Mouse (Mus musculus) CD4-positive, CD25-positive, alpha-beta regulatory T cell (primary cell): Measurements from ENCODE around the gene Clk4. TPM values are rescaled to one million over a fixed set of nuclear protein-coding genes. Genes with fewer than 3 reads are reported as not detected.

ENCODE experiments used
- polyA plus RNA-seq: library from polyadenylated mRNA; unstranded; fragments of 100-300 nt; shearing (Covaris generic); gene quantifications from one replicate; pipeline ENCODE4 v1.2.1, GENCODE M21; 2017

Clk4 gene
- 217 TPM for polyA plus RNA-seq

DNA sequence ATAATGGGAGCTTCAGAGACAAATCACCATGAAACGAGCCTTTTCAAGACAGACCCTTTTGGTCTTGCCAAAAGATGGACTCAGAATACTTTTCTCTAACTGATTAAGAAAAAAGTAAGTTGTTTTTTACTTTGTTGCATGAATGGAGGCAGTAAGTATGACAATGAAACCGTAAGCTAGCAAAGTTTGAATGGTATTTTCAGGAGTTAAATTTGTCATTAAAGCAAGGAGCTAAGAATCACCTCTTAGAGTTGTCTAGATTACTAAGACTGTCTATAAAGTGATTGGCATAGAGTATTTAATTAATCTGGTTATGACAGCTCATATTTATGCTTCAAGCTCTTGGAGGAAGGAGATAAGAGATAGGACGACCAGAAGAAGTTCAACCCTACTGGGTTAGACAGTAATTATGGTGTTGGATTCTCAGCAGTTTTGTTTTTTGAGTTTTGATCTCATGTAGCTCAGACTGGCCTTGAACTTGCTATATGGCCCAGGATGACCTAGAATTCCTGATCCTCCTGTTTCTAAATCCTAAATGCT is at the start of gene Clk4:
Gene Clk4 (plus strand): TSS at position 51 of the 540 bp plus-strand sequence.

DNA sequence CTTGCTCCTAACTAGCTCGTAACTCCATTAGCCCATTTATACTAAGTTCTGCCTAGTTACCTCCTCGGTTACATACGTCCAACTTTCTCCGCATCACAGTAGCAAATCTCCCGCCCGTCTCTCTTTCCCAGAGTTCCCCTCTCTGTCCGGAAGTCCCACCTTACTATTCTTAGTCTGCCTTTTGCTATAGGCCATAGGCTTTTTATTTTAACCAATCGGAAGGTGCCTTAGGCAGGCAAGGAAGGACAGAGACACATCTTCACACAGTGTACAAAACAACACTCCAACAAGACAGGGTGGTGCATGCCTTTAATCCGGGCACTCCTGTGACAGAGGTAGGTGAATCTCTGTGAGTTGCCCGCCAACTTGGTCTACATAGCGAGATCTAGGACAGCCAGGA is 41.2 kb upstream of the Clk4 start, which contains the start of gene Gm12569:
Gene Gm12569 (plus strand): TSS at position 166 of the 400 bp plus-strand sequence.

DNA sequence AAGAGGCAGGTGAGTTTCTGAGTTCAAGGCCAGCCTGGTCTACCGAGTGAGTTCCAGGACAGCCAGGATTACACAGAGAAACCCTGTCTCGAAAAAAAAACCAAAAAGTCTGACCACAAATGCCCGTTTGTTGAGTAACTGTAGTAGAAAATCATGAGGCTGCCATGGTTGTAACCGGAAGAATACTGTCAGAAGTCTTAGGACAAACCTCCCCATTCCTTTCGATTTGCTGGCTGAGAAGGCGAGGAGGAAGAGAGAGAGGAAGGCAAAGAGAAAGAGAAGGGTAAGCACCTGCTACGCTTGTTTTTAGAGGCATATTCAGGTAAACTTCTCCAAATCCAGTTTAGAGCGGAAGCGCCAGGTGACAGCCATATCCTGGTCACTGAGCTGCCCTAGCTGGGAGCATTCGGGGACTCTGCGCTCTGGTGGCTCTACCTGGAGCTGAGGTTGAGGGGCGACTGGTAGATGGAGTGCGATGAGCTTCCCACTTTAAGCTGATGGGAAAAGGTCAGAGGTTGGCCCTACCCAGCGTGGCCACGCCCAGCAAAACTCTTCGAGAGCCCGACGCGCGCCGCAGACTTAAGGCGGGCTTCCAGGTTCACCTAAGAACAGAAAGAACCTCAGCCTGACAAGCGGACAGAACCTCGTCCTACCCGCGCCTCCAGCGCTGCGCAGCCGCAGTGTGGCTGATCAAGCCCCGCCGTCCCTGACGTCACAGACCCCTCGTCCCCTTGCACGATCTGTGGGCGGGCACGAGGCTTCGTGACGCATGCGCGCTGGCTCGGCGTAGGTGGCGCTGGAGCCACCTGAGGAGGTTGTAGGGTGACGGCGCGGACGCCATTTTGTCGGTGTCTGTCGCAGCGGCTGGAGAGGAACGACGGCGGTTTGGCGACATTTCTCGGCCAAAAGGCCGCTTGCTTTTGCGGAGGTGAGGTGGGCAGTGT is 1.1 kb downstream of the Clk4 start, which contains the start of gene BC049762:
Gene BC049762 (minus strand): TSS at position 705 of the 944 bp plus-strand sequence.

DNA sequence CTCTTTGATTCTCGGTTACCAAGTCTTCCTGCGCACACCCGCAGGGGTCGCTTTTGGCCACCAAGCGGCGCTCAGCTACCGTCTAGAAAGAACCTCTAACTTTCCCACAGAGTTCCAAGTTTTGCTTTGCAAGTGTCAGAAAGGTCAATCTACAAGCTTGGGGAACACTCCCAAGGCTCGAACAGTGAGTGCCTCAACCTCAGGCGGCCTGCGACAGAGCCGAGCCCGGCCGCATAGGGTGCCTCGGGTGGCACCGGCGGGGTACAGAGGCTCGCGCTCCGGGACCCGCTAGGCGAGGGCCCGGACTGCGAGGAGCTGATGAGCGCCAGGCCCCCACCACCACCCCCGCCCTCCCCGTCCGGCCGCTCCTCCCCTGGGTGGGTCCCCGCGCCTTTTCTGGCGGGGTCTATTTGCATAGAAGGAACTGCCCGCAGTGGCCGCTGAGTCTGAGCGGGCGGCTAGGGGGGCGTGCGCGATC is 28.1 kb downstream of the Clk4 start, which contains the start of gene Col23a1:
Gene Col23a1 (plus strand): TSS at position 357 of the 478 bp plus-strand sequence.

Other genes with a start within 250 kb of the Clk4 start
- gene Olfr54, start 247.5 kb upstream of the Clk4 start, polyA plus RNA-seq: 0.06 TPM
- gene Olfr1375, start 213.6 kb upstream of the Clk4 start, polyA plus RNA-seq: not detected
- not detected for gene Zfp354a, start 202.5 kb upstream of the Clk4 start, polyA plus RNA-seq
- gene Gm12569, start 41.3 kb upstream of the Clk4 start, polyA plus RNA-seq: not detected
- 0.32 TPM for gene BC049762, start 1.3 kb downstream of the Clk4 start, polyA plus RNA-seq
- 0.63 TPM for gene Col23a1, start 28.2 kb downstream of the Clk4 start, polyA plus RNA-seq